ENCODE assay signal across 27 mouse cellular contexts in the genomic region with DNA sequence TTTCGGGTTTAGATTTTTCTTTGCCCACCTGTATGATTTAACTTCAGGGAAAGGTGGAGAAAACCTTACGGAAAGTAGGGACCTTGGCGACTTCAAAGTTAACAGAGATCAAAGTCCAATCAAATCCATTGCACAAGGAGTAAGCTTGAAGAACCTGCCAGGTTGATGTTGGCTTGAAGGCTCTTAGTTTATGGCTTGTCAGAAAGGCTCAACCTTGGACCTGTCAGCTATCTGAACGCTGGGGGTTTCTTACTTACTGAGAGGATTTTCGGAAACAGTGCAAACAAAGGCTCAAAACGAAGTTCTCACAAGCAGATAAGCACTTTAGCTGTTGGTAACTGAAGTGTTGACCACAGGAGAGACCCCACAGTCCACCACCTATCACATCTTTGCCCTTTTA. TPM values are rescaled to one million over a fixed set of nuclear protein-coding genes. Genes with fewer than 3 reads are reported as not detected.
"Had no signal": no experiment of that assay in that cellular context is flagged by ENCODE, and none has a peak within 500 bp of the region (broad histone marks: within the 10 kb centered on the region; RNA-seq: fewer than 3 reads in every experiment).

No protein-coding gene starts in this region.

- H3K4me2 ChIP-seq: liver, embryonic 13.5 days; liver, embryonic 15.5 days had no signal

- H3K27ac ChIP-seq: heart, adult 2 months; heart, embryonic 13.5 days; heart, embryonic 15.5 days; hindbrain, embryonic 13.5 days; hindbrain, embryonic 15.5 days; hindbrain, postnatal 0 days; kidney, embryonic 15.5 days; kidney, postnatal 0 days; left cerebral cortex, adult 2 months; limb, embryonic 10.5 days; limb, embryonic 12.5 days; liver, embryonic 13.5 days; liver, embryonic 15.5 days had no signal

- H3K9ac ChIP-seq: heart, embryonic 13.5 days; heart, embryonic 15.5 days; hindbrain, embryonic 13.5 days; hindbrain, embryonic 15.5 days; kidney, embryonic 15.5 days; limb, embryonic 12.5 days; liver, embryonic 13.5 days; liver, embryonic 15.5 days had no signal

- H3K4me1 ChIP-seq: hindbrain, embryonic 13.5 days; hindbrain, embryonic 15.5 days; kidney, embryonic 15.5 days; liver, embryonic 13.5 days; liver, embryonic 15.5 days had no signal

- H3K4me3 ChIP-seq: heart, adult 2 months; hindbrain, embryonic 13.5 days; hindbrain, embryonic 15.5 days; limb, embryonic 10.5 days; limb, embryonic 12.5 days; liver, embryonic 13.5 days; liver, embryonic 15.5 days had no signal

- DNase-seq: gastrocnemius, postnatal 14 days; gastrocnemius, postnatal 36 days; heart, adult 11 months; heart, adult 2 months; heart, postnatal 14 days; heart, postnatal 36 days; kidney, adult 8-10 months; kidney, postnatal 14 days; liver; liver, embryonic 13.5 days had no signal

- H3K36me3 ChIP-seq: heart, embryonic 13.5 days; heart, embryonic 15.5 days; hindbrain, embryonic 13.5 days; hindbrain, embryonic 15.5 days; kidney, embryonic 15.5 days; limb, embryonic 10.5 days; limb, embryonic 12.5 days; liver, embryonic 13.5 days; liver, embryonic 15.5 days had no signal

- H3K9me3 ChIP-seq: heart, embryonic 13.5 days; heart, embryonic 15.5 days; hindbrain, embryonic 13.5 days; hindbrain, embryonic 15.5 days; kidney, embryonic 15.5 days; limb, embryonic 10.5 days; limb, embryonic 12.5 days; liver, embryonic 13.5 days; liver, embryonic 15.5 days had no signal

- H3K27me3 ChIP-seq: heart, embryonic 13.5 days; heart, embryonic 15.5 days; hindbrain, embryonic 13.5 days; hindbrain, embryonic 15.5 days; liver, embryonic 13.5 days had no signal

RNA-seq across cellular contexts. Expression of a gene that starts 11.4 kb away (rescaled TPM):
- total RNA-seq: gastrocnemius, adult 8-10 months; gastrocnemius, postnatal 36 days; layer of hippocampus, adult 2 months; layer of hippocampus, postnatal 10 days; layer of hippocampus, postnatal 25 days; left cerebral cortex, adult 2 months; left cerebral cortex, postnatal 36 days had no signal
- polyA plus RNA-seq: gonadal fat pad, adult 2 months had no signal
